Mouse (Mus musculus): ENCODE data around the gene Mast4. TPM values are rescaled to one million over a fixed set of nuclear protein-coding genes. Genes with fewer than 3 reads are reported as not detected.

Mast4 gene
- total and polyA plus RNA-seq, 2 experiments = 0.83 to 5.3 TPM

DNA sequence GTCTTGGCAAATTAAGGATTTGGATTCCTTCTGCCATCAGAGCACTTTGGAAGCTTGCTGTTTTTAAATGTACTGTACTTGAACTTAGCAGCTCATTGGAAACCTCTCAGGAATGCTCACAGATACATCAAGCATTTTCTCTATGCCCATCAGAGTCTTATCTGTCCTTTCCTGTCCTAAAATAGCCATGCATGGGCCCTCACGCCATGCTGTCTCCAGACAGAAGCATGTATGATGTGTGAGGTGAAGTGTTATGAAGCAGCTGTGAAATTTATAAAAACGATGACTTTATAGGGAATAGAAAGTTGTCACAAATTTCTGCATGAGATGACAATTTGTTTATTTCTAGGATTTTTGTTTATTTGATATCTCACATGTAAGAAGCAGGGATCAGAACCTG lies 378.8 kb downstream of the Mast4 start:
- Histone ChIP-seq H3K9ac (ENCODE audit: low read depth, low read length) (no peak overlapping the region), H3K4me3 (ENCODE audit: insufficient read depth, low read depth, low read length) (no peak overlapping the region), H3K27me3 (ENCODE audit: control insufficient read depth, insufficient read depth, low read length) (no peaks in the 10 kb centered on the region; the same call in 1 of the 2 replicates), H3K27ac (replicated peaks; ENCODE audit: insufficient read depth, low read depth, low read length) (no peak overlapping the region), H3K36me3 (ENCODE audit: control insufficient read depth, insufficient read depth, low read length) (no peaks in the 10 kb centered on the region), H3K79me2 (ENCODE audit: control insufficient read depth, insufficient read depth, low read length) (no peaks in the 10 kb centered on the region), H3K4me1 (ENCODE audit: control insufficient read depth, insufficient read depth, low read length) (no peaks in the 10 kb centered on the region)
- DNase-seq (ENCODE audit: extremely low read depth, low read depth, low spot score) = no peak
- TF ChIP-seq CTCF (IDR thresholded peaks at IDR 0.05; ENCODE audit: low read depth, low read length) (no peak), POLR2A (IDR thresholded peaks at IDR 0.05; ENCODE audit: extremely low read depth, insufficient read depth, low read length) (no peak)
- 88% methylated on average over 2 of the region's 2 CpGs for WGBS

DNA sequence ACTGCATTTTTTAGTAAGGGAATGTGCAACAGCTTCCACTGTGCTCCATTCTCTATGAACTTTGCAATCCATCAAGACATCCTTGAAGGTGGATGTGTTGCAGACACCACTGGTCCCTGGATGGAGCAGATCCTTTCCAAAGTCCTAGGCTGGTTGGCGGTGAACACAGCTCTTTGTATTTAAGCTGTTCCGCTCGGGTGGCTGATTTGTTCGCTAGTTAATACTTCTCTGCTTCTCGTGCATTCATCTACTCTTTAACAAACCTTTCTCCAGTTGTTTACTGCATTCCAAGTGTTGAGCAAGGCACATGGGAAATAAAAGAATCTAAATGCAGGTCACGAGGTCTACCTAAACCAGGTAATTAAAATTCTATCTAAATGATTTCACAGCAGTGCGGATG lies 384.5 kb downstream of the Mast4 start:
- 87% methylated on average over 7 of the region's 7 CpGs for WGBS
- Histone ChIP-seq H3K4me1 (ENCODE audit: control insufficient read depth, insufficient read depth, low read length) (no peaks in the 10 kb centered on the region), H3K36me3 (ENCODE audit: control insufficient read depth, insufficient read depth, low read length) (no peaks in the 10 kb centered on the region), H3K9ac (ENCODE audit: low read depth, low read length) (no peak overlapping the region), H3K4me3 (ENCODE audit: insufficient read depth, low read depth, low read length) (no peak overlapping the region), H3K27me3 (ENCODE audit: control insufficient read depth, insufficient read depth, low read length) (no peaks in the 10 kb centered on the region), H3K79me2 (ENCODE audit: control insufficient read depth, insufficient read depth, low read length) (no peaks in the 10 kb centered on the region), H3K27ac (replicated peaks; ENCODE audit: insufficient read depth, low read depth, low read length) (no peak overlapping the region)
- no peak for DNase-seq (ENCODE audit: extremely low read depth, low read depth, low spot score)
- TF ChIP-seq POLR2A (IDR thresholded peaks at IDR 0.05; ENCODE audit: extremely low read depth, insufficient read depth, low read length) = no peak
- no peak for TF ChIP-seq CTCF (IDR thresholded peaks at IDR 0.05; ENCODE audit: low read depth, low read length)

DNA sequence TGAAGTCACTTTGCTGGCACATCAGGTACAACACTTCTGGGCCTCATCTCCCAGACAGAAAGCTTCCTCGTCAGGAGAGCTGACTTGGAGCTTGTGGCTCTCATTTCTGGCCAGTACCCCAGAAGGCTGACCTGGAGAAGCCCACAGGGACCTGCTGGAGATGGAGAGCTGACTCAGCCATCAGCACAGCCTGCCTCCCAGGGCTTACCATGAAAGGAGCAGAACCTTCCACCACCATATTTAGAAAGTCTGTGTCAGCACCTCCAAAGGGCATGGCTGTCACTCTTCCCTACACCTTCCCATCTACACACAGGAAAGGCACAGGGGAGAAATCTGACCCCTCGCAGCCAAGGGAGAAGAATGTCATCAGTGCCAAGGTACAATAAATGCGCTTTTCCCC lies 385.3 kb downstream of the Mast4 start:
- H3K79me2 ChIP-seq (ENCODE audit: control insufficient read depth, insufficient read depth, low read length) = no peaks in the 10 kb centered on the region
- H3K4me3 ChIP-seq (ENCODE audit: insufficient read depth, low read depth, low read length) = no peak overlapping the region
- H3K9ac ChIP-seq (ENCODE audit: low read depth, low read length) = no peak overlapping the region
- TF ChIP-seq CTCF (IDR thresholded peaks at IDR 0.05; ENCODE audit: low read depth, low read length) = no peak
- TF ChIP-seq POLR2A (IDR thresholded peaks at IDR 0.05; ENCODE audit: extremely low read depth, insufficient read depth, low read length) = no peak
- DNase-seq (ENCODE audit: extremely low read depth, low read depth, low spot score) = no peak
- H3K36me3 ChIP-seq (ENCODE audit: control insufficient read depth, insufficient read depth, low read length) = no peaks in the 10 kb centered on the region
- H3K27ac ChIP-seq (replicated peaks; ENCODE audit: insufficient read depth, low read depth, low read length) = no peak overlapping the region
- 83% methylated on average over 3 of the region's 3 CpGs for WGBS
- no peaks in the 10 kb centered on the region for H3K4me1 ChIP-seq (ENCODE audit: control insufficient read depth, insufficient read depth, low read length)
- no peaks in the 10 kb centered on the region for H3K27me3 ChIP-seq (ENCODE audit: control insufficient read depth, insufficient read depth, low read length)

DNA sequence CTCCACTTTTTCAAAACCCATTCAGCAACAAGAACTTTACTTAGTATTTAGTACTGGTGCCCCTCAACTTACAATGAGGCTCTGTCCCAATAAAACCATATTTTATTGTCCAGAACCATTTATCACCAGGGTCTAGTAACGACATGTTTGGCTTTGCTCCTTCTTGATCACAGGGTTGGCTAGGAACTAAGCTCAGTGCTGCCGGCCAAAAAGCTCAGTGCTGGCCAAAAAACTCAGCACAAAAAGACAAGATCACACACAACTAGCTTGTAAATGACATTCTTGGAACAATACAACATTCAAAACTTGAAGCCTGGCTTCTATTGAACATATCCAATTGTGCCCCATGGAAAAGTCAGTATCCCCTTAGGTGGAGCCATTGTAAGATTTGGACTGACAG lies 386.8 kb downstream of the Mast4 start:
- H3K79me2 ChIP-seq (ENCODE audit: control insufficient read depth, insufficient read depth, low read length) = no peaks in the 10 kb centered on the region
- no peaks in the 10 kb centered on the region for H3K36me3 ChIP-seq (ENCODE audit: control insufficient read depth, insufficient read depth, low read length)
- WGBS = 86% methylated on average over 2 of the region's 2 CpGs
- H3K4me3 ChIP-seq (ENCODE audit: insufficient read depth, low read depth, low read length) = no peak overlapping the region
- H3K27ac ChIP-seq (replicated peaks; ENCODE audit: insufficient read depth, low read depth, low read length) = no peak overlapping the region
- no peaks in the 10 kb centered on the region for H3K4me1 ChIP-seq (ENCODE audit: control insufficient read depth, insufficient read depth, low read length)
- DNase-seq (ENCODE audit: extremely low read depth, low read depth, low spot score) = no peak
- H3K9ac ChIP-seq (ENCODE audit: low read depth, low read length) = no peak overlapping the region
- TF ChIP-seq CTCF (IDR thresholded peaks at IDR 0.05; ENCODE audit: low read depth, low read length) (no peak), POLR2A (IDR thresholded peaks at IDR 0.05; ENCODE audit: extremely low read depth, insufficient read depth, low read length) (no peak)
- H3K27me3 ChIP-seq (ENCODE audit: control insufficient read depth, insufficient read depth, low read length) = no peaks in the 10 kb centered on the region

DNA sequence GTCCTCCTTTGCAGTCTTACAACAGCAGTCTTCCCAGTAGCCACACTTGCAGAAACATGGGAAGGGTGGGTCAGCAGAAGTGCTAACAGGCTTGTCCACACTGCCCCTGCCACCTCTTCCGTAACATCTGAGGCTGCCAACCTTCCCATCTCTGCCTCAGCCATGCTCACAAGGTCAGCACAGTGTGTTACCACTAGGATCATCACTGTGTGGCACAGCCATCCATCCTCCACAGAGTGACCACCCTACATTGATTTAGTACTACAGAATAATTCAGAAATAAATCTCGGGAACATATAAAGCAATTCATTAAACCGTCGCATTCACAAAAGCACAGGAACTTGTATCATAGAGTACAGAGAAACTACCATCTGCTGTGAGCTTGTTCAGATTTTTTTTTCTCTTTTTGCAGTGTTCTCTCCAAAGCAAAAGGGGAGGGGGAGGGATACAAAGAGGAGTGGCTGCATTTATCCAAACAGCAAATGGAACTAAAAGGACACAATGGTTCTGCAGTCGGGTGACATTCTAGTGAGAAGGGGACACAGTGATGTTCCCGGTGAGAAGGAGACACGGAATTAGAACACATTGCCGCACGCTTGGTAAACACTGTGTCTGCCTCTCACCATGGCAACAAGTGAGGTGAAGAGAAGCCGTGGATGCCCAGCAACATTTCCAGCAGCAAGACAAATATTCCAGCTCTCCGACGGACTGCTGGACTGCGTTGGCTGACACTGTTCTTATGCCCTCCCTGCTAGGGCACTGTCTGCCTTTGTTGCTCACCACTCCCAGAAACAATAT lies 388.1 kb downstream of the Mast4 start:
- TF ChIP-seq CTCF (IDR thresholded peaks at IDR 0.05; ENCODE audit: low read depth, low read length) (no peak), POLR2A (IDR thresholded peaks at IDR 0.05; ENCODE audit: extremely low read depth, insufficient read depth, low read length) (no peak)
- H3K27me3 ChIP-seq (ENCODE audit: control insufficient read depth, insufficient read depth, low read length) = no peaks in the 10 kb centered on the region
- WGBS = 74% methylated on average over 13 of the region's 13 CpGs
- H3K27ac ChIP-seq (replicated peaks; ENCODE audit: insufficient read depth, low read depth, low read length) = no peak overlapping the region
- H3K9ac ChIP-seq (ENCODE audit: low read depth, low read length) = no peak overlapping the region
- H3K4me1 ChIP-seq (ENCODE audit: control insufficient read depth, insufficient read depth, low read length) = no peaks in the 10 kb centered on the region
- no peak overlapping the region for H3K4me3 ChIP-seq (ENCODE audit: insufficient read depth, low read depth, low read length)
- no peaks in the 10 kb centered on the region for H3K79me2 ChIP-seq (ENCODE audit: control insufficient read depth, insufficient read depth, low read length)
- DNase-seq (ENCODE audit: extremely low read depth, low read depth, low spot score) = no peak
- no peaks in the 10 kb centered on the region for H3K36me3 ChIP-seq (ENCODE audit: control insufficient read depth, insufficient read depth, low read length)

DNA sequence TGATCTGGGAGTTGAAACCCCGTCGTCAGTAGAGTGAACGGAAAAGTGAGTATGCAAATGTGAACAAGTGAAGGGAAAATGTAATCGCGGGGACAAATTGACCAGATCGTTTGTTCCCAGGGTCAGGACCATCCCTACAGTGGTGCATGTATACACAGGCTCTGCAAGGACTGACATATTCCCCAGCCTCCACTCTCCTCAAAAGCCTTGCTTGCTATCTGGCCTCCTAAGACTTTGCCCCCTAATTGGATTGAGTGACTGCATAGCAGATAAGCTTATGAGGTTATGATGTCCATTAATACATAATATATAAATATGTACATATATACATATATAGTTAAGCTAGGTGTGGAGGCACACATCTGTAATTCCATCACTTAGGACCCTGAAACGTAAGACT lies 388.8 kb downstream of the Mast4 start:
- Histone ChIP-seq H3K27ac (replicated peaks; ENCODE audit: insufficient read depth, low read depth, low read length) (no peak overlapping the region), H3K79me2 (ENCODE audit: control insufficient read depth, insufficient read depth, low read length) (no peaks in the 10 kb centered on the region), H3K36me3 (ENCODE audit: control insufficient read depth, insufficient read depth, low read length) (no peaks in the 10 kb centered on the region), H3K4me3 (ENCODE audit: insufficient read depth, low read depth, low read length) (no peak overlapping the region), H3K4me1 (ENCODE audit: control insufficient read depth, insufficient read depth, low read length) (no peaks in the 10 kb centered on the region), H3K9ac (ENCODE audit: low read depth, low read length) (no peak overlapping the region), H3K27me3 (ENCODE audit: control insufficient read depth, insufficient read depth, low read length) (no peaks in the 10 kb centered on the region)
- no peak for DNase-seq (ENCODE audit: extremely low read depth, low read depth, low spot score)
- TF ChIP-seq POLR2A (IDR thresholded peaks at IDR 0.05; ENCODE audit: extremely low read depth, insufficient read depth, low read length) (no peak), CTCF (IDR thresholded peaks at IDR 0.05; ENCODE audit: low read depth, low read length) (no peak)
- WGBS = 90% methylated on average over 7 of the region's 7 CpGs
